Mouse (Mus musculus) effector memory CD4-positive, alpha-beta T cell, adult 7 months (primary cell): ENCODE measurements around the gene Tmem158. TPM values are rescaled to one million over a fixed set of nuclear protein-coding genes. Genes with fewer than 3 reads are reported as not detected.

Experiments used
- polyA plus RNA-seq: library from polyadenylated mRNA; unstranded; fragments of 100-300 nt; shearing (Covaris generic); gene quantifications from one replicate; pipeline ENCODE4 v1.2.1, GENCODE M21; 2017

Tmem158 gene
- polyA plus RNA-seq = 1.5 TPM

GRCm38 (mm10) chr9:123260611-123261021, at the start of gene Tmem158:
TSS of gene Tmem158 (minus strand) at chr9:123260764.

DNA sequence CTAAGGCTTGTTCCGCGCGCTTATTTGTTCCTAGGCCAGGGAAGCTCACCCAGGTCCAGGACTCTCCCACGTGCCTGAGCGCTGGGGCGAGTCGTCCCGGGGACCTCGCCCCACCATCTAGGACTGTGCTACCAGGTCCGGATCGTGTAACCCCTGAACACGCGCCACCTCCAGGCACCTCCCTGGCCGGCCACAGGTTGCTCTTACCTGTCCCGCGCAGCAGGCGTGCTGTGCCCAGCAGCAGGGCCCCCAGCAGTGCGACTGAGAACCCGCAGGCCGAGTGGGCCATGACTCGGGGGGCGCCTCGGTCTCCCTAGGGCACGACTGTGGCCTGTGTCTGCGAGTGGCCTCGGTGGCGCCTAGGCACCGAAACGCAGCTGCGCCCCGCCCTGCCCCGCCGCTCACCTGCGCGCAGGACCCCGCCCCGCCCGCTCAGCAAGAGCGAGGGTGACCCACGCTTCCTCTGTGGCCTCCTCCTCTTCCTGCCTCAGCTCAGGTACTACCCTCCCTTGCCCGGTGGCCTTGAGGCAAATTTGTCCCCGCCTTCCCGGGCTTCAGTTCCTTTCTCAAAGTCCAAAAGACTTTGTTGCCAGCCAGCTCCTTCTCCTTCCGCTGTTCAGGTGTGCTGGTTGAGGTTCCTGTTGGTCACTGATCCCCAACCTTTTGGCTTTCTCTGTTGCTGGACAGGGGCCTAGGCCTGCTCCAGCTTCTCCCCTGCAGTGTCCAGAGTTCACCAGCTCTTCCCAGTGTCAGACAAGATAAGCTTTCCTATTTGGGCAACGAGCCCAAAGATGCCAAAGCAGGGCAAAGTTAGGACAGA, 44.7 kb downstream of the Tmem158 start, which contains the start of gene Cdcp1:
Cdcp1 (minus strand) TSS at position 418 of the 820 bp plus-strand sequence.

Other genes starting within 250 kb of the Tmem158 start
- 14.2 TPM for gene Tmem42, start 239.4 kb downstream of the Tmem158 start, polyA plus RNA-seq
- 1.1 TPM for gene Tgm4, start 226.0 kb downstream of the Tmem158 start, polyA plus RNA-seq
- gene Zdhhc3, start 147.6 kb downstream of the Tmem158 start, polyA plus RNA-seq = 63.2 TPM
- 56.0 TPM for gene Exosc7, start 147.5 kb downstream of the Tmem158 start, polyA plus RNA-seq
- gene Clec3b, start 109.8 kb downstream of the Tmem158 start, polyA plus RNA-seq = not detected
- gene Cdcp1, start 44.7 kb downstream of the Tmem158 start, polyA plus RNA-seq = 0.32 TPM
- 201 TPM for gene Lars2, start 106.2 kb upstream of the Tmem158 start, polyA plus RNA-seq
- 66.8 TPM for gene Limd1, start 217.9 kb upstream of the Tmem158 start, polyA plus RNA-seq